In the genomic region with DNA sequence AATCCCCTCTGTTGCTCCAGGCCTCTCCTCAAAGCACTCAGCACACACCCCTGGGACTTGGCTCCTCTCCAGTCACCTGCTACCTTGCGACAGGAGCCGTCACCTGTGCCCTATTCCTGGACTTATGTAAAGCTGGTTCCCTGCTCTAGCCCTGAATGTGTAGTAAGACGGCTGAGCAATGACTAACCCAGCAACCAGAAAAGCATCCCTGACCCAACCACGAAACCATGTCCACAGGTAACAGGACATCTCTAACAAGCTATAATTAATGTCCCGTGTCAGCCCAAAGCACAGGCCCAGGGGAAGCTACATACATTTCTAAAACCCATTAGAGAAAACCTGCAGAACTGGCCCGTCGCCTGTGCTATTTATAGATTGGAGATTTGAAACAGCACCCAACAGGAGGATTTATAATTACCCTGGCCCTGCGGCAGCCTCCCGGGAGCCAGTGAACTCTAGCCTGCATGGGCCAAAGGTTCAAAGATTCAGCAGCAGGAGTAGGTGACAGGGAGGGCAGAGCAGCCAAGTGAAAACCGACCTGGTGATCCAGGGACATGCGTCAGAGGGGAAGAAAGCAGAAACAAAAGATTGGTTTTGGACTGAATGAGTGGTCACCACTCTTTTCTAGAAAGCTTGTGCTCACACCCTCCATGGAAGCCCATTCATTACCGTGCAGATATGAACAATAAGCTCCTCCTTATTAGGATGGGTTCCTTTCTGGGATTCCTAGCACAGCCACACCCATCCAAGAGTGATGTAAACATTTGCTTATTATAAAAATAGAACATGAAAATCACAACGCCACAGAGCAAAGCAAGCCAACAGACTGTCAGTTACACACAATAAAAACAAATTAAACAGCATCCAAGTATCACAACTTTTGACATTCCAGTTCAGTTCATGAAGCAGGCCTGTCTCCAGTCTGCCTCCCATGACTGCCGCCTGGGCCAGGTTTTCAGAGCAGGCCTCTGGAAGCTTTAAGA, we compare ENCODE assay signal across 10 mouse cellular contexts. TPM values are rescaled to one million over a fixed set of nuclear protein-coding genes. Genes with fewer than 3 reads are reported as not detected.
DNase-seq lines count a peak whose midpoint lies in the region; ATAC-seq and TF ChIP-seq lines count a peak whose summit lies in the region.
"Had no signal": no experiment of that assay in that cellular context is flagged by ENCODE, and none has a peak within 500 bp of the region (broad histone marks: within the 10 kb centered on the region; RNA-seq: fewer than 3 reads in every experiment).

No protein-coding gene starts in this region.

- peaks cover 10% of the 10 kb centered on the region for H3K4me1 ChIP-seq in forebrain, postnatal 0 days (ENCODE audit: insufficient read depth)
- peaks cover 45% of the 10 kb centered on the region for H3K4me1 ChIP-seq in intestine, embryonic 16.5 days (ENCODE audit: control insufficient read depth, insufficient read depth, low read length)
- H3K4me1 ChIP-seq in liver, embryonic 16.5 days (ENCODE audit: control insufficient read depth, low read depth, low read length), result no peaks in the 10 kb centered on the region

- no peak overlapping the region for H3K4me3 ChIP-seq in forebrain, postnatal 0 days (ENCODE audit: low read depth, low read length)
- no peak overlapping the region; the same call in 1 of the 2 replicates for H3K4me3 ChIP-seq in intestine, embryonic 16.5 days (ENCODE audit: low read length)
- no peak overlapping the region for H3K4me3 ChIP-seq in liver, embryonic 16.5 days (ENCODE audit: low read depth, low read length)
- H3K4me3 ChIP-seq: embryonic facial prominence, embryonic 12.5 days had no signal

- intact Hi-C loops in heart, postnatal 25 days (cut with DNase I), result no loop called here

- H3K9me3 ChIP-seq in forebrain, postnatal 0 days (ENCODE audit: low read length), result no peaks in the 10 kb centered on the region
- no peaks in the 10 kb centered on the region for H3K9me3 ChIP-seq in intestine, embryonic 16.5 days (ENCODE audit: control insufficient read depth, low read length)
- no peaks in the 10 kb centered on the region for H3K9me3 ChIP-seq in liver, embryonic 16.5 days (replicated peaks; ENCODE audit: control insufficient read depth, low read length)
- H3K9me3 ChIP-seq: embryonic facial prominence, embryonic 12.5 days had no signal

- no peak for TF ChIP-seq CTCF in forebrain, postnatal 0 days (IDR thresholded peaks at IDR 0.05; ENCODE audit: low read depth)

- 34% methylated on average over 14 of the region's 14 CpGs for WGBS in forebrain, postnatal 0 days
- WGBS in intestine, embryonic 16.5 days, result 26% methylated on average over 14 of the region's 14 CpGs
- WGBS in liver, embryonic 16.5 days (ENCODE audit: insufficient replicate concordance), result 52% methylated on average over 14 of the region's 14 CpGs

- ATAC-seq in forebrain, postnatal 0 days, result peak; percentile 15; the same call in 1 of the 2 replicates
- peak; percentile 94 for ATAC-seq in intestine, embryonic 16.5 days
- peak; percentile 81 for ATAC-seq in liver, embryonic 16.5 days (ENCODE audit: low read depth)
- no peak for ATAC-seq in inflammation-experienced regulatory T-cells, adult 6 months

- no peaks in the 10 kb centered on the region for H3K36me3 ChIP-seq in forebrain, postnatal 0 days (ENCODE audit: insufficient read depth)
- H3K36me3 ChIP-seq in intestine, embryonic 16.5 days (ENCODE audit: control insufficient read depth, insufficient read depth, low read length), result no peaks in the 10 kb centered on the region
- H3K36me3 ChIP-seq in liver, embryonic 16.5 days (ENCODE audit: control insufficient read depth, insufficient read depth), result no peaks in the 10 kb centered on the region
- H3K36me3 ChIP-seq: embryonic facial prominence, embryonic 12.5 days had no signal

- 0 out of 2 replicates have a peak overlapping the region, but pooled peaks have one; percentile 37 for H3K9ac ChIP-seq in forebrain, postnatal 0 days
- H3K9ac ChIP-seq in intestine, embryonic 16.5 days (ENCODE audit: low read depth, low read length), result peak overlapping the region; percentile 55
- H3K9ac ChIP-seq in liver, embryonic 16.5 days (ENCODE audit: low read depth, low read length), result no peak overlapping the region
- H3K9ac ChIP-seq: embryonic facial prominence, embryonic 12.5 days had no signal

- DNase-seq in heart, adult 11 months, result peak; percentile 95
- no peak for DNase-seq in heart, postnatal 25 days (ENCODE audit: low spot score)
- no peak for DNase-seq in forebrain, postnatal 0 days
- peak; percentile 42 for DNase-seq in urinary bladder, adult 2 months (ENCODE audit: low spot score)
- DNase-seq in layer of hippocampus, postnatal 36 days, result no peak

- H3K27ac ChIP-seq in forebrain, postnatal 0 days (ENCODE audit: low read depth, low read length), result no peak overlapping the region
- peak overlapping the region; percentile 95 for H3K27ac ChIP-seq in intestine, embryonic 16.5 days (ENCODE audit: low read length)
- peak overlapping the region; percentile 10; the same call in 1 of the 2 replicates for H3K27ac ChIP-seq in liver, embryonic 16.5 days (ENCODE audit: low read length)
- H3K27ac ChIP-seq: embryonic facial prominence, embryonic 12.5 days had no signal

- 0 out of 2 replicates have a peak overlapping the region, but pooled peaks have one; percentile 1 for H3K4me2 ChIP-seq in forebrain, postnatal 0 days (ENCODE audit: low read depth)
- peak overlapping the region; percentile 47 for H3K4me2 ChIP-seq in intestine, embryonic 16.5 days (ENCODE audit: low read depth, low read length)
- H3K4me2 ChIP-seq in liver, embryonic 16.5 days (ENCODE audit: low read depth, low read length), result no peak overlapping the region
- H3K4me2 ChIP-seq: embryonic facial prominence, embryonic 12.5 days had no signal

- no peaks in the 10 kb centered on the region for H3K27me3 ChIP-seq in forebrain, postnatal 0 days (ENCODE audit: insufficient read depth, low read length)
- H3K27me3 ChIP-seq in intestine, embryonic 16.5 days (replicated peaks; ENCODE audit: control insufficient read depth, insufficient read depth, low read length), result no peaks in the 10 kb centered on the region
- H3K27me3 ChIP-seq in liver, embryonic 16.5 days (ENCODE audit: control insufficient read depth, insufficient read depth, low read depth, low read length), result no peaks in the 10 kb centered on the region
- H3K27me3 ChIP-seq: CH12.LX; embryonic facial prominence, embryonic 12.5 days had no signal

RNA-seq across cellular contexts. Expression of gene Cmtm4, which starts 20.5 kb away (rescaled TPM):
- 10 to 100 TPM; 10.5 to 10.6 TPM for total RNA-seq in heart, postnatal 25 days (2021)
- 32.9 and 35.1 TPM in 2 replicates for total RNA-seq in forebrain, postnatal 0 days (2014; rRNA removed)
- polyA plus RNA-seq in forebrain, postnatal 0 days (2015; fragmentation: Nextera tagmentation; extraction: Ambion mirVana), result 2.0 and 2.3 TPM in 2 replicates
- 4.2 and 5.1 TPM in 2 replicates for polyA plus RNA-seq in intestine, embryonic 16.5 days (2015; fragmentation: Nextera tagmentation; extraction: Ambion mirVana)
- 0.41 and 0.45 TPM in 2 replicates for polyA plus RNA-seq in liver, embryonic 16.5 days (2015; fragmentation: Nextera tagmentation; extraction: Ambion mirVana)
- polyA plus RNA-seq in urinary bladder, adult 2 months (2012; rRNA removed), result 31.4 and 32.1 TPM in 2 replicates
- polyA plus RNA-seq in inflammation-experienced regulatory T-cells, adult 6 months (2017; shearing (Covaris generic)), result under 1 TPM; 0.32 to 0.78 (median 0.64) TPM
- total RNA-seq in layer of hippocampus, postnatal 36 days (2021), result 10 to 100 TPM; 59.5 to 62.7 TPM

RNA-seq across cellular contexts. Expression of gene Cmtm3, which starts 35.9 kb away (rescaled TPM):
- total RNA-seq in heart, postnatal 25 days (2021), result 10 to 100 TPM; 14.6 to 19.4 TPM
- total RNA-seq in forebrain, postnatal 0 days (2014; rRNA removed), result 18.4 and 22.0 TPM in 2 replicates
- polyA plus RNA-seq in forebrain, postnatal 0 days (2015; fragmentation: Nextera tagmentation; extraction: Ambion mirVana), result 33.0 and 34.4 TPM in 2 replicates
- 98.2 and 105 TPM in 2 replicates for polyA plus RNA-seq in intestine, embryonic 16.5 days (2015; fragmentation: Nextera tagmentation; extraction: Ambion mirVana)
- 17.6 and 18.9 TPM in 2 replicates for polyA plus RNA-seq in liver, embryonic 16.5 days (2015; fragmentation: Nextera tagmentation; extraction: Ambion mirVana)
- 72.8 and 74.9 TPM in 2 replicates for polyA plus RNA-seq in urinary bladder, adult 2 months (2012; rRNA removed)
- 10 to 100 TPM; 14.7 to 21.3 (median 17.4) TPM for polyA plus RNA-seq in inflammation-experienced regulatory T-cells, adult 6 months (2017; shearing (Covaris generic))
- 10 to 100 TPM; 11.7 to 17.4 TPM for total RNA-seq in layer of hippocampus, postnatal 36 days (2021)

RNA-seq across cellular contexts. Expression of gene Cmtm2b, which starts 53.1 kb away (rescaled TPM):
- not detected for total RNA-seq in heart, postnatal 25 days (2021)
- 0.38 TPM in 1 of 2 replicates, not detected in the other for total RNA-seq in forebrain, postnatal 0 days (2014; rRNA removed)
- polyA plus RNA-seq in forebrain, postnatal 0 days (2015; fragmentation: Nextera tagmentation; extraction: Ambion mirVana), result not detected in 2 replicates
- not detected in 2 replicates for polyA plus RNA-seq in intestine, embryonic 16.5 days (2015; fragmentation: Nextera tagmentation; extraction: Ambion mirVana)
- polyA plus RNA-seq in liver, embryonic 16.5 days (2015; fragmentation: Nextera tagmentation; extraction: Ambion mirVana), result not detected in 2 replicates
- not detected in 2 replicates for polyA plus RNA-seq in urinary bladder, adult 2 months (2012; rRNA removed)
- polyA plus RNA-seq in inflammation-experienced regulatory T-cells, adult 6 months (2017; shearing (Covaris generic)), result not detected
- not detected for total RNA-seq in layer of hippocampus, postnatal 36 days (2021)
- total RNA-seq: CH12.LX had no signal
- polyA plus RNA-seq: embryonic facial prominence, embryonic 12.5 days had no signal

RNA-seq across cellular contexts. Expression of gene Gm11020, which starts 53.8 kb away (rescaled TPM):
- total RNA-seq in heart, postnatal 25 days (2021), result not detected
- not detected in 2 replicates for total RNA-seq in forebrain, postnatal 0 days (2014; rRNA removed)
- polyA plus RNA-seq in forebrain, postnatal 0 days (2015; fragmentation: Nextera tagmentation; extraction: Ambion mirVana), result not detected in 2 replicates
- polyA plus RNA-seq in intestine, embryonic 16.5 days (2015; fragmentation: Nextera tagmentation; extraction: Ambion mirVana), result not detected in 2 replicates
- not detected in 2 replicates for polyA plus RNA-seq in liver, embryonic 16.5 days (2015; fragmentation: Nextera tagmentation; extraction: Ambion mirVana)
- polyA plus RNA-seq in urinary bladder, adult 2 months (2012; rRNA removed), result not detected in 2 replicates
- not detected for polyA plus RNA-seq in inflammation-experienced regulatory T-cells, adult 6 months (2017; shearing (Covaris generic))
- total RNA-seq in layer of hippocampus, postnatal 36 days (2021), result not detected
- total RNA-seq: CH12.LX had no signal
- polyA plus RNA-seq: embryonic facial prominence, embryonic 12.5 days had no signal

Comparison
In these comparisons a context has a peak if more than half of its experiments do, and no peak if none do; other contexts are left out.
1. DNase-seq: peak in heart, adult 11 months (single experiment) and urinary bladder, adult 2 months (single experiment); none in heart, postnatal 25 days (single experiment), forebrain, postnatal 0 days (single experiment) and layer of hippocampus, postnatal 36 days (0 of 2).